Mouse (Mus musculus) adrenal gland, adult (tissue): ENCODE results near the gene Ano1.

Source experiments
- DNase-seq, 2 experiments: peaks; one replicate each; pipeline ENCODE4 v3.0.0; 2022 to 2023; ENCODE audit warnings: low spot score in 1 of 2; ENCODE audit not compliant: inconsistent age in 2 of 2

Gene Ano1

DNA sequence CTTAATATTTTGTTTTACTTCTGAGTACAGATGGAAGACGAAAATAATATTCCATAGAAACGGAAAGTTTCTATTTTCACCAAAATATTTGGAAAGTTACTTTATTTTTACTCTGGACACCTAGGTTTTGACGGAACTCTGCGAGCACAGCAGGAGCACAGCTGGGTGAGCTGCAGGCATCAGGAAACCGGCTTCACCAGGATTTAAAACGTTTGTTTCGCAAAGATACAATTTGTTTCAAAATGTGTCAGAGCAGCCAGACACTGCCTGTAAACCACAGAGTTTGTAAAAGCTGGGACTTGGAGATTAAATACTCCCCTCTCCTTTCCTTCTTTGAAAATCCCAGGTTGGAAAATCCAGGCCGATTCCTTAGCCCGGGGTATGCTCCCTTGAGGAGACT lies 53.9 kb downstream of the Ano1 start:
- no peak for DNase-seq

DNA sequence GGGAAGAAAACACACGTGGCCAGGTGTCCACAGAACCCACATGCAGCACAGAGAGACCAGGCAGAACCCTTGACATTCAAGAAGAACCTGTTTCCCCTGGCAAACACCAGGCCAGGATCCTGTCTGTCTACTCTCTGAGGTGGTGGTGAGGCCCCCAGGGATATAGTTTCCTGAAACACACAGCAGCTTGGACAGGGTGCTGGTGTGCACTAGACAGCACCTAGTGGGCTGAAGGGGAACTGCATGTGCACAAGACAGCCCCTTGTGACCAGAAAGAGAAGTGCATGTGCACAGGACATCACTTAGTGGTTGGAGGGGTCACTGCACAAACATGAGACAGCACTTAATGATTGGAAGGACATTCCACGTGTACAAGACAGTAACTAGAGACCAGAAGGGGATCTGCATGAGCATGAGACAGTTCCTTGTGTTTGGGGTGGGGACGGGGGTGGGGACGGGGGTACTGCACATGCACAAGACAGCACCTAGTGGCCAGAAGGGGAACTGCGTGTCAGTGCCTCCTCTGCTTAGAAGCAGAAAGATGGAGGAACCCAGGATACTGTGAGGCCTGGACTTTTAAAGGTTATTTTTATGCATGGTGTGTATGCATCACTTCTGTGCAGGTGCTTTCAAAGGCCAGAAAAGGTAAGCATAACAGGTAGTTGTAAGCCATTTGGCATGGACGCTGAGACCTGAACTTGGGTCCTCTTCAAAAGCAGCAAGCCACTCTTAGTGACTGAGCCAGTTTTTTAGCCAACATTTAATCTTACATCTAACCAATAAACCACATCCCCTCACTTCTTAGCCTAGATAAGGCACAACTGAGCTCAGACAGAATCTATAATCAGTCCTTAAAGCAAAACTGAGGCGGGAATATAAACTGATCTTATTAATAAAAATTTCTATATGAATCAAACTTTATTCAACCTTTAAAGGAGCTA lies 54.7 kb downstream of the Ano1 start:
- DNase-seq, result peak in 1 of 2 experiments; percentile 49

DNA sequence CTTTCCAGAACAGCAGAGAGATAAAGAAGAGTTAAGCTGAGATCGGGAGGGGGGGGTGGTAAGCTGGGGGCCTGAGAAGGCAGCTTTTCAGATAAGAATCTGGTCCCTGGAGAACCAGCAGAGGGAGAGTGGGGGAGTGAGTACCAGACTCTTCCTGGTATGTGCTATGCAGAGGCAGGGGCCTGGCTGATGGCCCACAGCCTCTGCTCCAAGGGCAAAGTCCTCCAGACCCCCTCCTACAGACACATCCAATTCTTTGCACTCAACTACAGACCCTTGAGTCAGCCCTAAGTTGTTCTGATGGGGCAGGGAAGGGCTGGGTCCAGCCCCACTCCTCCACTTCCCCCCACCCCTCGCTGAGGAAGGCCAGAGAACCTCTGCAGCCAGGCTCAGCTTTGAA lies 61.9 kb downstream of the Ano1 start:
- DNase-seq, result no peak

DNA sequence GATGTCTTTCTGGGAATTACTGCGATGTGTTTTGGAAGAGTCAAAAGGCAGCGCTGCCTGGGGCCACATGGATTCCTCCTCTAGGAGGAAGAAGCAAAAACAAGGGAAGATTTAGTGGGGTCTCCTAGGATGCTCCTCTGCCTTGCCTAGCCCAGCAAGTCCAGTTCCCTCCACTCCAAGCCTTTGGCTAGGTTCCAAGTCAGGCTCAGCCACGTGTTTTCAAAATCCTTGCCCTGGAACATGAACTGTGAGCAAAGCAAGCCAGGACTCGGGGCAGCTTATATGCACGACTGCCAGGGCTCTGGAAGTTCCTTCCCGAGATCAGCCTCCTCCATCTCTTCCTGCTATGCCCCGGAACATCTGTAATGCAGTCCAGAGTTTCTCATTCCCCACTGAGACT lies 62.6 kb downstream of the Ano1 start:
- peak in 1 of 2 experiments; percentile 47 for DNase-seq

DNA sequence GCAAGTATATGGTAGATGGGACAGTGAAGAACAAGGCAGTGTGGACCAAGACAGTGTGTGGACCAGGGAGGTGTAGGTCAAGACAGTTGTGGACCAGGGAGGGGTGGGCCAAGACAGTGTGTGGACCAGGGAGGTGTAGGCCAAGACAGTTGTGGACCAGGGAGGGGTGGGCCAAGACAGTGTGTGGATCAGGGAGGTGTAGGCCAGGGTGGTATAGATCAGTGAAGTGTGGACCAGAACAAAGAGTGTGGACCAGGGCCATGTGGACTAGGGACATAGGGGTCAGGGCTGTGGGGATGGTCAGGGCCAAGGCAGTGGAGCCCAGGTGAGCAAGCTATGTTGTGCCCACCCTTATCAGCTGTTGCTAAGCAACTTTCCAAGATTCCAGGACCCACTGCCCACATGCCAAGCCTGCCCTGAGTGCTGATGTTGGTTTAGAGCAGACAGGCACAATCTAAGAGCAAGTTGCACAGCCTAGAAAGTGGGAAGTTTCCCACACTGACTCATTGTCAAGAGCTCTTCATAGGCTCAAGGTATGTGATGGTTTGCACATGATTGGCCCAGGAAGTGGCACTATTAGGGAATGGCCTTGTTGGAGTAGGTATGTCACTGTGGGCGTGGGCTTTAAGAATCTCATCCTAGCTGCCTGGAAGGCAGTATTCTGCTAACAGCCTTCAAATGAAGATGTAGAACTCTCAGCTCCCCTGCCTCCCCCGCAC lies 64.0 kb downstream of the Ano1 start:
- DNase-seq, result no peak

DNA sequence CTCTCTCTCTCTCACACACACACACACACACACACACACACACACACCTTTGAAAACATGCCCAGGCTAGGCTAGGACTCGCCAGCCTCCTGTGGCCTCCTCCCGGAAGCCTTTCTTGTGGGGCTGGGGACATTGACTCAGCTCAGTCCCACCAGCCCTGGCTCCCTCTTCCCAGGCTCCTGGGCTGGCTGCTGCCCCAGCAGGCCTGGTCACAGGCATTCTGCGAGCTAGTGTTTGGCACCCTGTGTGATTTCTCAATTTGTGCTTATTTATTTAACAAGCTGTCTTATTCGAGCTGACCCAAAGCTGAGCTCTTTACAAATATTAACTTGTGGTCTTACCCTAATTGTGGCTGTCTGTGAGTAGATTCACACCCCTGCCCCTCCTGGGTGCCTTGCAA lies 66.8 kb downstream of the Ano1 start:
- DNase-seq, result no peak

DNA sequence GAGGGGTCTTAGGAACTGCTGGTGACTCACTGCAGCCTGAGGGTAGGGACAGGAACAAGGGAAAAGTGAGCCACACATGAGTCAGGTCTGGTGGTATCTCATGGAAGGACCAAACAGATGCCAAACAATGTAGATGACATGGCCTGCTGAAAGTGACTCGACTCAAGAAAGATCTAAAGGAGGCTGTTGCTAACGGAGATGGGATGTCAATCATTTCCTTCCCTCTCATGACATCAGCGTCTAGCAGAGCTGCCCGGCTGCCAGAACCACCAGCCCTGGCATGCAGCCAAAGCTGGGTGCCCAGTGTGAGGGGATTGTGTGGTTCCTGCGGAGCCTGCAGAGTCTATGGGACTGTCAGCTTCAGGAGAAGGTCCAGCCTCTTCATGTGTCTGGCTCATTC lies 67.3 kb downstream of the Ano1 start:
- peak in 1 of 2 experiments; percentile 48 for DNase-seq

DNA sequence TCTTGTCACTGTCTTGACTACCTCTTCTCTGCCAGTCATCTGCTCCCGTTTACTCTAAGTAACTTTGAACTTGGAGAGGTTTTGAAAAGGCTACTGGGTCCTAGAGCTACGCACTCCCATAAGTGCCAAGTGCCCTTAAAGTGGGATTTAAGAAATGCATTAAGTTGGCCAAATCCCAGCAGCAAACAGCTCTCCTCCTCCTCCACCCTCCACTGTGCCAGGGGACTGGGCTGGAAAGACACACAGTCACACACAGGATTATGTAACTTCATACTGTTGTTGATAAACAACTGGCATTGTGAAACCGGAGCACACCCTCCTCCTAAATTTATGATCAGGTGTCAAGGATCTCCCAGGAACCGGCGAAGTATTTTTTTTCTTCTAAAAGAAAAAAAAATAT lies 71.7 kb downstream of the Ano1 start:
- peak in 1 of 2 experiments; percentile 53 for DNase-seq

DNA sequence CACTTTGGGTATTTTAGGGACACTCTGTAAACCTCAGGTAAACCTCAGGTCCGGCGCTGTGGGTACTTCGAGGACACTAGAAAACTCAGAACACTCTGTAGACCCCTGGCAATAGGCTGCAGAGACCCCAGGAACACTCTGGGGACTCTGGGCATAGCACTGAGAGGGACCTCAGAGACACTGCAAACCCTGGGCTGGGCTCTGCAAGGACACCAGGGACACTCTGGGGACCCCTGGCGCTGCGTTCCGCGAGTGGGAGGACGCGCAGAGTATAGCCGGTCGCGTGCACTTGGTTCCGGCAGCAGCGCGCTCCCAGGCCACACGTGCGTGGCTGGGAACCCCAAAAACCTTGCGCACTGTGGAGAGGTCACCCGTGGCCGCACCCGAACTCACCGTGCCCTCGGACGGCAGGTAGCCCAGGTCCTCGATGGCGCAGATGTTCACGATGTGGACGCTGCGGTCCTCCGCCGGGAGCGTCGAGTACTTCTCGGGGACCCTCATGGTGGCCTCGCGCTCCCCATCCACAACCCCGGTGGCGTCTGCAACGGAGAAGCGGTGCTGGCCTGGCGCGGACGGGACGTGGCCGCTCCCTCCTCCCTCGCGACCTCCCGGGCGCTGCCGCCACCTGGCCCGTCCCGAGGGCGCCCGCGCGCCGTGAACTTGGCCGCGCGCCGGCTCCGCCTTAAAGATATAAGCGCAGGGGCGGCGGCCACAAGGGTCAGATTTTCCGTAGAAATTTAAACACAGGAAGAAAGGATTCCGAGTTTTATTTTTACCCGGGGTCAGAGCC lies 73.3 kb downstream of the Ano1 start:
- DNase-seq, result peak in 1 of 2 experiments; percentile 52

DNA sequence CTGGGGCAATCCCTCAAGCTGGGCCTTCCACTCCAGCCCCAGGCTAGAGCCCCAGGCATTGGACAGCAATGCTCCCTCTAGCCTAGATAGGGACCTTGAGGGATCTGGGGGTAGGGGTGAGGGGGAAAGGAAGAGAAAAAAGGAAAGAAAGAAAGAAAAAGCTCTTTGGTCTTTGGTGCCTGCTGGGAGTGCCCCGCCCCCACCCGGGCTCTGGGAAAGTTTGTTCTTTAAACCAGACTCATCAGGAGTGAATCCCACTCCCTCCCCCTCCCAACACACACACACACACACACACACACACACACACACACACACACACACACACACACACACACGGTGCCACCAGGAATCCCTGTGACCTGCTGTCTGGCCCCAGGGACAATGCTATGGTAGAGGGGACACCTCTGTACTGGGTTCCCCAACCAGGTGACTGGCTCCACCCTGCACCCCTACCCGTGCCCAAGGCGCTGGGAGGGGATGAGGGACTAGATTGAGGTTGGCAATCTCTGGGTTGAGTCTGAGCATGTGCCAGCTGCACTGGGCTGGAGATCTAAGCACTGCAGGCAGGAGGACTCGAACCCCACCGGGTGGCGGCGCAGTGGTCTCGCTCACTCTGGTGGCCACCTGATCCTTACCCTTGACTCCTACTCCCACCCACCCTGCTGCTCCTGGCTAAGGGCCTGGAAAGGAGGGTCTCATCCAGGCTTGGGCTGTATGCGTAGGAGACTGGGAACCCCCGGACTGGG lies 74.3 kb downstream of the Ano1 start:
- DNase-seq, result no peak

DNA sequence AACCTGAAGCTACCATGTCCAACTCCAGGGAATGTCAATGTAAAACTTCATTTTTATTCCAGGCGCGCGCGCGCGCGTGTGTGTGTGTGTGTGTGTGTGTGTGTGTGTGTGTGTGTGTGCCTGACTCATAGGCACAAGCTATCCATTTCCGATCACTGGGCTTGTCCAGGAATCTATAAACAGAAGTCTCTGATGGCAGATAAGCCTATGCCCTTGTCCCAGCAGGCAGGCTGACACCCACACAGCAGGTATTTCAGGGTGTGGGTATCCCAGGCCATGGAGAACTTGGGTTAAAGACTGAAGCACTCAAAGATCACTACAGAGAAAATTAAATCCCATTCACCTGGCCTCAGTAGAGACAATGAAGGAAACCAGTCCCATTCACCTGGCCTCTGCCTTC lies 76.1 kb downstream of the Ano1 start:
- DNase-seq, result no peak

DNA sequence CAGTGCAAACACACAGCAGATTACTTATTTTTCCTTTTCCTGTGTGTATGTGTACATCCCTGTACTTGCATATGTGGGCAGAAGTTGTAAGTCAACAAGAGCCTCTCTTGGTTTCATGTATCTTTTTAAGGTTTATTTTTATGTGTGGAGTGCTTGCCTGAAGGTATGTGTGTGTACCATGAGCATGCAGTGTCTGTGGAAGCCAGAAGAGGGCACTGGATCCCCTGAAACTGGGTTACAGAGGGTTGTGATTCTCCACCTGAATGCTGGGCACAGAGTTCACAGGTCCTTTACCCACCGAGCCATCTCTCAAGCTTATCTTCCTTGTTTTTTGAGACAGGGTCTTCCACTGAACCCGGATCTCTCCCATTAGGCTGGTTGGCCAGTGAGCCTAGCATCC lies 81.9 kb downstream of the Ano1 start:
- no peak for DNase-seq

DNA sequence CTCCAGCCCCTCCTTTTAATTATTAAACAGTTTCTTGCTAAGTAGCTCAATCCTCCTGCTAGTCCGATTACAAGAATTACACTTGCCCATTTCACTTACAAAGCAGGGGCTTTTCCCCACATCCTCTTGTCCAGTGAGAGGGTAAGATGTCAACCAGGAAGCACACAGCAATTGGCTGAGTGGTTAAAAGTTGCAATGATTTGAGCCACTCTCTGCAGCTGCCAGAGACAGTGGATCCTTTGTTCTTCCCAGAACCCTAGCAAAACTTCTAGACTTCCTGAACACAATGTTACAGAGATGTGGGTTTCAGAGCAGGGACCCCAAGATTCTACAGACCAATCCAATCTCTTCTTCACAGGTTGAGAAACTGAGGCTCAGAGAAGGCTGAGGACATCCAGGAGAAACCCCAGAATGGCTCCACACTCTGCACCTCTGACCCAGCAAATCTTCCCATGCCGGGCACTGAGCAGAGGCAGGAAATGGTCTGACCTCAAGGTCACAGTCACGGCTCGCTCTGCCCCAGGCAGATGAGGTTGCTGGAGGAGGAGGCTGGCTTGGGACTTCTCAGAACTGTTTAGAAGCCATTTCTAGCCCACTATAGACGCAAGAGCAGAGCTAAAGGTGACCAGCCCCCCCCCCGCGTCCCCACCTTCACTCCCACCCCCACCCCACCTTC lies 83.0 kb downstream of the Ano1 start:
- DNase-seq, result no peak

DNA sequence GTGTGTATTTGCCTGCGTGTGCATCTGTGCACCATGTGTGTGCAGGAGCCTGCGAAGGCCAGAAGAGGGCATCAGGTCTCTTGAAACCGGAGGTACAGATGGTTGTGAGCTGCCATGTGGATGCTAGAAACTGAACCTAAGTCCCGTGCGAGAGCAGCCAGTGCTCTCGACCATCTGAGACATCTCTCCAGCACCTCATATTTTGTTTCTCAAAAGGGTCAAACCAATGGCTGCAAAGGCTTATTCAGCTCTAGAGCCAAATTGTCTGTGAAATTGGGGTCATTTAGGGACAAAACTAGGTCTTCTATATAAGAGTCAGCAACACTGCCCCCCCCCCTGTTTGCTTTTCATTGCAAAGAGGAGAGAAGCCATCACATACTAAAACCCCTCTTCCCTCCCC lies 84.7 kb downstream of the Ano1 start:
- no peak for DNase-seq

DNA sequence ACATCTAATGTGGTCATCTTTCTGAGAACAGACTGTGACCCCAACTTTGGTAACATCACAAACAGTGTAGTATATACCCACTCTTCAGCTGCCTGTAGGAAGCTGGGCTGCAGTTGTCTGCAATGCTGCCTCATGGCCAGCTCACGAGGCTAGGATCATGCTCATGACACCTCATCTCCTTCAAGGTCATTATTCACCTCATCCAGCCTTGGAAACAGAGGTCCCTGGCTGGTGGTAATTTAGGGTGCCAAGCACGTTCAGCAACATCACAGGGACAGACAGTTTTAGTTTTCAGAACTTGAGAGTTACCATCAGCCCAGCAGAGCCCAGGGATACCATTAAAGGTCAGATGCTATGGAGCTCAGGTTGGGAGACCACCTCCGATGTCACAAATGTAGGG lies 86.2 kb downstream of the Ano1 start:
- peak; percentile 59 to 61 for DNase-seq

DNA sequence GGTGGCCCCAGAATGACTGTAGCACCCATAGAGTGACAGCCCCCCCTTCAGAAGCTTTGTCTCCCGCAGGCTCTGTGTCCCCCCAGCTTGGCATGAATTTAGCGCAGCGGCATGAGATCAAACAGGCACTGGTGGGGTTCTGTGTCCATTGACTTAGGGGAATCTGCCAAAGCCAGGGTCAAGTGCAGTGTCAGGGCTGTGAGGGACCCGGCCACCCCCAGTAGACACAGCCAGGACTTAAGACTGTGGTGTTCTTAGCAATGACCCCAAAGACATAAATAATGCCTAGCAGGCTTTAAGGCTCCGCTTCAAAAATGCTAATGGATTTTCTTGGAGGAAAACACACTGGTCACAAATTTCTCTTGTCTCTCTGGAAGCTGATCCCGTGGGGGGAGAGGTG lies 88.2 kb downstream of the Ano1 start:
- no peak for DNase-seq

DNA sequence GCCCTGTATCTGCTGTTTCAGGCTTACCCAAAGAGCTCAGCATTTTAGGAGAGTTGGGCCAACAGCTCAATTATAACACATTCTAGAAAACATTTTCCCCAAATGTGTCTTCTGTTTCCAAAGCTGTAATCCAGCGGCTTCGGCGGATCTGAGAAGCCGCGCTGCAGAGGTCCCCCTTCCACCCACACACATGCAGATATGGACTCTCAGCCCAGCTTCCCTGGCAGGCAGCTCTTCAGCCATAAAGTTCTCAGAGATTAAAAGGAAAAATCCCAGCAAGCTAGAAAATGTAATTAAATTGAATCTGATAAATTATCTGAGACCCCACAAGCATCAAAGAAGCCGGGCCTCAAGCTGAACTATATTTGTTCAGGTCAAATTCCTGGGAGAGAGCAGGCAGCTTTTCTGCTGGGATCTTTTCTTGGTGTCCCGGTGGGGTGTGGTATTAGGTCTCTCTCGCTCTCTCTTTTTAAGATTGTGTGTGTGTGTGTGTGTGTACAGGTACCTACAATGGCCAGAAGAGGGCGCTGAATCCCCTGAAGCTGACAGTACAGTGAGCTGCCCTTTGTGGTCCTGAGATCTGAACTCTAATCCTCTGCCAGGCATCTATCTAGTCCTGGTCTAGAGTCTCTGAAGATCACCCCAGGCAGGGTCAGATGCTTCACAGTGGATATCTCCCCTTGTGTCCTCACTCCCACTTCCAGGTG lies 95.4 kb downstream of the Ano1 start:
- DNase-seq, result no peak

DNA sequence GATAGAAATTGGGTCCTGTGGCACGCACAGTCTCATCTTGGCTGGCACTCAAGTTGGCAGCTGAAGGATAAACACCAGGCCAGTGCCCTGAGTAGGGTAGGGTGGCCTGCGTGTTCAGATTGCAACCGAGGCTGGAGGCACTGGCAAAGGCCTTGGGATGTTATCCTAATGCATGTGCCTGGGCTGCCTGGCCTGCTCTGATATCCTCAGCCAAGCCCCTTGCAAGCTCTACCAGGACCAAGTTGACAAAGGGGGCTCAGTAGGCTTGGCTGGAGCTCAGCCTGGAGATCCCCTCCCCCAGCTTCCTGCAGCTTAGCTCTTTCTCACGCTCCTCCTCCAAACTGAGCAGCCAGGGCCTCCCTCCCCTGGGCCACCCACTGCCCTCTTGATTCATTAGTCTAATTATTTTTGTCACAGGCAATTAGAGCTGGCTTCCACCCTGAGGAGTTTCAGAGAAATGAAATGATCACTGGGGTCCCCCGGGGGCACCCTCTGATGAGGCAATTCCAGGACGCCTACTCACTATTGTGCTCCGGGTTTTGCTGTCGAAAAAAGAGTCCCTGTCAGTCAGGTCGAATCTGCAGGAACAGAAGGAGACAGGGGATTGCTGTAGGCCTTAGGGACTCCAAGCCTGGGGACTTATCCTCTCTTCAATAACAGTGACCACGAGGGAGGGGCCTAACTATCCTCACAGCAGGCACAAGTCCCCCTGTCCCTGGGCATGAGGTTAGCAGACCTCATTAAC lies 97.9 kb downstream of the Ano1 start:
- DNase-seq, result peak; percentile 71 to 73

DNA sequence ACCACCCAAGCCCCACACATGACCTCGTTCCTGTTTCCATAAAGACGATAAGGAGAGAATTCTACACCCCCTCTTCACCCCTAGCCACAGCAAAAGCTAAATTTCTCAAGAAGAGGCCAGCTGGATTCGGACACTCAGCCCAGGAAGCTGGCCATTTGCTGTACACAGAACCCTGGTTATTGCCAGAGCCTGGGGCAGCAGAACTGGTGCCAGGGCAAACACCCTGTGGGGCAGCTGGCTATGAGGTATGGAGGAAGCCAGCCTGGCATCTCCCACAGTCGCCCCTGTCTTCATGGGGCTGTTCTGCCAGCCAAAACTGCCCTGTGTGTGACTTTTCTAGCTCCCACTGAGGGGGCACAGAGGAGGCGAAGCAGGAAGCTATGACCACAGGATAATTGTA lies 104.2 kb downstream of the Ano1 start:
- DNase-seq, result peak in 1 of 2 experiments; percentile 30
